Mouse (Mus musculus): ENCODE results near the gene Ankrd49. TPM values are rescaled to one million over a fixed set of nuclear protein-coding genes. Genes with fewer than 3 reads are reported as not detected.

Ankrd49 gene
- 41.8 and 45.1 TPM in 2 replicates for polyA plus RNA-seq (2016; fragmentation: Nextera tagmentation; extraction: Ambion mirVana)

DNA sequence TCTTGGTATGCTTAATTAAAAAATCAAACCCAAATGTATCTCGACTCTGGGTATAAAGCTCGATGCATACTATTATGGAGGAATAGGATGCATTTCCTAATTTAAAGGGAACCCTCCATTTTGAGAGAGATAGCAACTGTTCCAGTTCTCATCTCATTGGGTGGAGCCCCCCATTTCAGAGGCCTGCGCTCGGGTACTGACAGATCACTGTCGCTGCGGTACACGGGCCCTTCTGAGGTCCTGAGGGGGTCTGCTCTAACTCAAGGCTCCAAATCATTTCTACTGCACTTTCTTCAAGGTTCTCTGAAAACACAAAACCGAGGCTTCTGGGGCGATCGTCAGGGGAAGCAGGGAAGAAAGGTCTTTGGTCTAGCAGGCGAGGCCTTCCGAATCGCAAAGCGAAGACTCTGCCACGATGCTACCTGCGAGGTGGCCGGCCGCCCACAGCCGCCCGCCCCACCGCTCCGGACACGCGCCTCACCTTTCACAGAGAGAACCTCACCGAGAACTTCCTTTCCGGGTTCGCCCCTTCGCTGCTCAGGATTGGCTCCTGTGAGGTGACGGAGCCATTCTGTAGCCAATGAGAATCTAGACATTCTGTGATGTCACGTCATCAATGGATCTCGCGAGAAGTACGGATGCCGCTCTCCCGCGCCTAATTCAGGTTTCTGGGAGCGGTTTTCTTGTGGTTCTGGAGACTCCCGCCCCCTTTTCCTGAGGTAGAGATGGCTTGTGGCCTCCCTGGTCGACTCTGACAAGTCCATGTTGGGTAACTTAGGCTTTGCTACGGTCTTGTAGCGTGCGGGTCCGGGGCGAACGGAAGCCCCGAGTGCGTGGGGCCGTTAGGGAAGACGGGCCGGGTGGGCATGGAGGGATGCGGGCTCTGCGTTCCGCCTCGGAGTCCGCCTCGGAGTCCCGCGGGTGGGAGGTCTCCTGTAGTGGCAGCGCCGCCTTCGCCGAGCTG, at the start of gene Ankrd49, which contains the start of gene Mre11a:
Ankrd49 (minus strand) TSS at position 818 of the 964 bp plus-strand sequence.
Mre11a (plus strand) TSS at position 616 of the 964 bp plus-strand sequence.
- Histone ChIP-seq H3K4me3 (peak within 1 kb of the TSS; percentile 72), H3K4me1 (no peaks in the 10 kb centered on the region), H3K9me3 (no peaks in the 10 kb centered on the region), H3K4me2 (replicated peaks) (peak within 1 kb of the TSS; percentile 79), H3K36me3 (peaks cover 28% of the 10 kb centered on the region), H3K27ac (peak within 1 kb of the TSS; percentile 85), H3K9ac (peak within 1 kb of the TSS; percentile 82), H3K27me3 (replicated peaks) (no peaks in the 10 kb centered on the region)
- ATAC-seq (ENCODE audit: low FRiP score, low read depth), result peak; percentile 100
- WGBS, result under 1% methylated on average over 62 of the region's 62 CpGs

GRCm38 (mm10) chr9:14832046-14832445, 47.4 kb upstream of the Ankrd49 start:
- H3K9ac ChIP-seq, result no peak overlapping the region
- no peaks in the 10 kb centered on the region for H3K4me1 ChIP-seq
- WGBS, result 82% methylated on average over 5 of the region's 5 CpGs
- H3K9me3 ChIP-seq, result no peaks in the 10 kb centered on the region
- no peak overlapping the region for H3K4me2 ChIP-seq (replicated peaks)
- H3K36me3 ChIP-seq, result peaks cover 47% of the 10 kb centered on the region
- H3K27ac ChIP-seq, result no peak overlapping the region
- H3K4me3 ChIP-seq, result no peak overlapping the region
- no peak for ATAC-seq (ENCODE audit: low FRiP score, low read depth)
- no peaks in the 10 kb centered on the region for H3K27me3 ChIP-seq (replicated peaks)

DNA sequence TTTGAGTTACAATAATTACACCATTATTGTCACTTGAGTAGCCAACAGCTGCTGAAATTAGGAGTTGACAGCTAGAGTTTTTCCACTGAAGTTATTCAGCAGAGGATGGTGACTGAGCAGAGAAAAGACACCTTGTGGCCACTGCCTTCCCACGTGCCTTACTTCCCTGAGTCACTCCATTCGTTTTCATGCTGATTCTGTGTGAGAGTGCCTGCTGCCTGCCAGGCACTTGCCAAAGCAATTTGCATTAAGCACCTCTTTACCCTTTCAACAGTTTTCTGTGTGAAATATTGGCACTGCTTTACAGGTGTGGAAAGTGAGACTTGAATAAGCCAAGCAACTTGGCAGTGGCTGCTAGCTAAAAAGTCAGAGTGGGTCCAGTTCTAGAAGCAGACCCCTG, 43.2 kb upstream of the Ankrd49 start:
- Histone ChIP-seq H3K4me1 (no peaks in the 10 kb centered on the region), H3K27me3 (replicated peaks) (no peaks in the 10 kb centered on the region), H3K27ac (no peak overlapping the region), H3K36me3 (peaks cover 36% of the 10 kb centered on the region), H3K9me3 (no peaks in the 10 kb centered on the region), H3K9ac (no peak overlapping the region), H3K4me2 (replicated peaks) (no peak overlapping the region), H3K4me3 (no peak overlapping the region)
- WGBS, result 79% methylated on average over 2 of the region's 2 CpGs
- no peak for ATAC-seq (ENCODE audit: low FRiP score, low read depth)

DNA sequence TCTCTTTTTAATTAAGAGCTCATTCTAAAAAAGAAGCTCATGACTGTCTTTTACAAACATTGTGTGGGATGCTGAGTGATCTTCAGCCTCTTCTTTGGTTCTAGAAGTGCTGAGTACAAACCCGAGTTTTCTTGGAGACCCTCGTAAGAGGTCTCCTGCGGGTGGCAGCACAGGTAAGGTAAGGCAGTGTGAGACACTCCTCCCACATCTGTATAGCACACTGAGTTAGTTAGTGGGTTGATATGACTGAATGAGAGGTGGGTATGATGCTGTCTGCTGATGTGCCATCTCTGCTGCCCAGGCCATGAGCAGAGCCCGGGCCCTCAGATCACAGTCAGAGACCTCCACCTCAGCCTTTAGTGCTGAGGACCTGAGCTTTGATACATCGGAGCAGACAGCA, 40.2 kb upstream of the Ankrd49 start:
- no peak for ATAC-seq (ENCODE audit: low FRiP score, low read depth)
- Histone ChIP-seq H3K27me3 (replicated peaks) (no peaks in the 10 kb centered on the region), H3K9ac (no peak overlapping the region), H3K36me3 (peaks cover 33% of the 10 kb centered on the region), H3K4me1 (no peaks in the 10 kb centered on the region), H3K4me2 (replicated peaks) (no peak overlapping the region), H3K4me3 (no peak overlapping the region), H3K27ac (no peak overlapping the region), H3K9me3 (no peaks in the 10 kb centered on the region)
- WGBS, result 90% methylated on average over 5 of the region's 5 CpGs

DNA sequence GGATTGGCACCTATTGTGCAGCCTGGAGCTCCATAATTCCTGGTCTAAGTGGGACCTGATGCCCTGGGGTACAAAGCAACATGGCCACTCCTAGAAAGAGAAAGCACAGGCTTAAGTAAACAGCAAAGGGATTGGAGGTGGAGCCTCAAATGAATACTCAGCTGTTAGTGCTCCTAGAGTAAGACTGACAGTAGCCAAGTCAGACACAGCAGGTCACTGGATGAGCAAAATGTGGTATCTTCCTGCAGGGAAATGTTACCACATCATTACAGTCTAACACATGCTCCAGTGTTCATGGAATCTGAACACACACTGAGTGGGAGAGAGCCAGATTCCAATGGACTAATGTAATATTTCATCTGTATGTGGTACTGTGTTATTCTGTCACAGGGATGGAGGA, 36.7 kb upstream of the Ankrd49 start:
- no peak overlapping the region; the same call in 1 of the 2 replicates for H3K9ac ChIP-seq
- no peaks in the 10 kb centered on the region for H3K4me1 ChIP-seq
- H3K4me3 ChIP-seq, result no peak overlapping the region
- H3K27me3 ChIP-seq (replicated peaks), result no peaks in the 10 kb centered on the region
- H3K36me3 ChIP-seq, result peaks cover 55% of the 10 kb centered on the region
- H3K27ac ChIP-seq, result no peak overlapping the region
- no peak overlapping the region for H3K4me2 ChIP-seq (replicated peaks)
- ATAC-seq (ENCODE audit: low FRiP score, low read depth), result no peak
- no peaks in the 10 kb centered on the region for H3K9me3 ChIP-seq

DNA sequence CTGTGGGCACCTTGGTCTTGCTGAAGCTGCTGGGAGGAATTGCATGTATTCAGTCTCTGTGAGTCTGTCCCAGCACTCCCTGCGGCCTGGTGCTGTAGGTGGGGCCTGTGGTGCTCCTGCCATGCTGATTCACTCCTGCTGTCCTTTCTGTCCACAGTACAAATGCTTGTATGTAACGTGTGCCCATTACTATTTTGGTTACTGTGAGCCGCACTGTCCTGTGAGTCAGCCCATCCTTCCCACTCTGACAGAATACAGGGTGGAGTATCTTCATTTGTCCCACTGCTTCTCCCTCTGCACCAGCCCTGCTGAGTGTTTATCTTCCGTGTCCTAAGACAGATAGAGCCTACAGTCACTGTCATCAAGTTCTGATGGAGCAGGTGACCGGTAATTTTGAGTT, 25.5 kb upstream of the Ankrd49 start:
- no peak overlapping the region for H3K27ac ChIP-seq
- H3K9me3 ChIP-seq, result no peaks in the 10 kb centered on the region
- H3K9ac ChIP-seq, result no peak overlapping the region
- no peaks in the 10 kb centered on the region for H3K27me3 ChIP-seq (replicated peaks)
- no peak for ATAC-seq (ENCODE audit: low FRiP score, low read depth)
- peaks cover 48% of the 10 kb centered on the region for H3K36me3 ChIP-seq
- H3K4me3 ChIP-seq, result no peak overlapping the region
- 95% methylated on average over 5 of the region's 5 CpGs for WGBS
- H3K4me1 ChIP-seq, result no peaks in the 10 kb centered on the region
- H3K4me2 ChIP-seq (replicated peaks), result no peak overlapping the region

- Histone ChIP-seq H3K9me3 (no peaks in the 10 kb centered on the region), H3K4me3 (no peak overlapping the region), H3K27ac (no peak overlapping the region), H3K4me1 (no peaks in the 10 kb centered on the region), H3K27me3 (replicated peaks) (no peaks in the 10 kb centered on the region), H3K9ac (no peak overlapping the region), H3K4me2 (replicated peaks) (no peak overlapping the region), H3K36me3 (peaks cover 52% of the 10 kb centered on the region)
- ATAC-seq (ENCODE audit: low FRiP score, low read depth), result no peak
- WGBS, result 95% methylated on average over 1 of the region's 1 CpGs
Observed at GRCm38 (mm10) chr9:14806786-14807185, 22.1 kb upstream of the Ankrd49 start.

- no peak overlapping the region for H3K9ac ChIP-seq
- H3K27me3 ChIP-seq (replicated peaks), result no peaks in the 10 kb centered on the region
- no peaks in the 10 kb centered on the region for H3K4me1 ChIP-seq
- no peak for ATAC-seq (ENCODE audit: low FRiP score, low read depth)
- H3K36me3 ChIP-seq, result peaks cover 56% of the 10 kb centered on the region
- no peaks in the 10 kb centered on the region for H3K9me3 ChIP-seq
- H3K4me2 ChIP-seq (replicated peaks), result no peak overlapping the region
- H3K27ac ChIP-seq, result no peak overlapping the region
- H3K4me3 ChIP-seq, result no peak overlapping the region
- 96% methylated on average over 2 of the region's 2 CpGs for WGBS
Observed at GRCm38 (mm10) chr9:14805714-14806113, 21.1 kb upstream of the Ankrd49 start.

GRCm38 (mm10) chr9:14787356-14787755, 2.7 kb upstream of the Ankrd49 start:
- Histone ChIP-seq H3K4me2 (replicated peaks) (no peak overlapping the region), H3K9ac (no peak overlapping the region), H3K4me3 (no peak overlapping the region), H3K36me3 (peaks cover 24% of the 10 kb centered on the region), H3K9me3 (no peaks in the 10 kb centered on the region), H3K27ac (no peak overlapping the region), H3K27me3 (replicated peaks) (no peaks in the 10 kb centered on the region), H3K4me1 (no peaks in the 10 kb centered on the region)
- 91% methylated on average over 6 of the region's 6 CpGs for WGBS
- no peak for ATAC-seq (ENCODE audit: low FRiP score, low read depth)

GRCm38 (mm10) chr9:14778341-14778740, 6.3 kb downstream of the Ankrd49 start:
- Histone ChIP-seq H3K36me3 (peaks cover 15% of the 10 kb centered on the region), H3K4me1 (no peaks in the 10 kb centered on the region), H3K27me3 (replicated peaks) (no peaks in the 10 kb centered on the region), H3K9me3 (no peaks in the 10 kb centered on the region), H3K9ac (no peak overlapping the region), H3K4me3 (no peak overlapping the region), H3K27ac (no peak overlapping the region), H3K4me2 (replicated peaks) (no peak overlapping the region)
- 38% methylated on average over 13 of the region's 13 CpGs for WGBS
- ATAC-seq (ENCODE audit: low FRiP score, low read depth), result no peak

DNA sequence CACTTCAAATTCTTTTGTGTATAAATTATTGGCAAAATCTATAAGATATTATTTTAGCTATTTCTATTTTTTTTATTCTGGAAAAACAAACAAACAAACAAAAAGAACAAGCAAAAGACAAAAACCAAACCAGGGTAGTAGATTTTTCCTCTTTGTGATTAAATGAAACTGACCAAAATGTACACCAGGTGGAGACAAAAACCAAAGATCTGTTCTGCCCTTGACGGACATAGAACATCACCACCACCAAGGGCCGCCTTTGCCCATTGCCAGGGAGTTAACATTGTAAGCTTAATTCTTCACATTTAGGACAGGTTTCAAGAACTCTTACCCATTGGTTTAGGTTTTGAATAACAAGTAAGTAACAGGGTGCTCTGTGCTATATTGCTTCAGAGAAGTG, 10.8 kb downstream of the Ankrd49 start:
- Histone ChIP-seq H3K4me1 (peaks cover 11% of the 10 kb centered on the region), H3K9ac (no peak overlapping the region), H3K27me3 (replicated peaks) (no peaks in the 10 kb centered on the region), H3K4me2 (replicated peaks) (no peak overlapping the region), H3K9me3 (no peaks in the 10 kb centered on the region), H3K4me3 (no peak overlapping the region), H3K36me3 (no peaks in the 10 kb centered on the region), H3K27ac (no peak overlapping the region)
- WGBS, result 58% methylated on average over 2 of the region's 2 CpGs
- ATAC-seq (ENCODE audit: low FRiP score, low read depth), result no peak

GRCm38 (mm10) chr9:14772074-14772473, 12.6 kb downstream of the Ankrd49 start:
- Histone ChIP-seq H3K9ac (no peak overlapping the region), H3K27me3 (replicated peaks) (no peaks in the 10 kb centered on the region), H3K4me2 (replicated peaks) (no peak overlapping the region), H3K4me3 (no peak overlapping the region), H3K9me3 (no peaks in the 10 kb centered on the region), H3K27ac (no peak overlapping the region), H3K4me1 (peaks cover 18% of the 10 kb centered on the region), H3K36me3 (no peaks in the 10 kb centered on the region)
- WGBS, result 94% methylated on average over 2 of the region's 2 CpGs
- no peak for ATAC-seq (ENCODE audit: low FRiP score, low read depth)

All from neural tube, embryonic 12.5 days (tissue).